Mouse (Mus musculus): Measurements from ENCODE around the gene Grin3b. TPM values are rescaled to one million over a fixed set of nuclear protein-coding genes. Genes with fewer than 3 reads are reported as not detected.

Grin3b gene
- polyA plus RNA-seq, 1 experiment from 2014 or later = 0.44 TPM

DNA sequence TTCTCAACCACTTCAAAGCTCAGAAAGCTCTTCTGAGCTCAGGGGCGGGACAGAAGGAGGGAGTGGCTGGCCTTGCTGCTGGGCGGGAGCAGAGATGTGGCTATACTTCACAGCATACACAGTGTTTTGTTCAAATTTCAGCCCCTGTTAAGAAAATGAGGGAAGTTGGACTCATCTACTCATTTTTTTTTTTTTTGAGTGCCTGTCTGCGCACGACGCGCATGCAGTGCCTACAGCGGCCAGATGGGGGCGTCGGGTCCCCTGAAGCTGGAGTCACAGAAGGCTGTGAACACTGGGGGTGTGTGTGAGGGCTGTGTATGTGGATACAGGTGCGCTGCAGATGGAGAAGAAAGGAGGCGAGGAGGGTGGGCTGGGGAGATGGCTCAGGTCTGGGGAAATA, 16.4 kb downstream of the Grin3b start:
- H3K9me3 ChIP-seq = peaks cover 9% of the 10 kb centered on the region; the same call in 1 of the 2 replicates
- 4% methylated on average over 11 of the region's 11 CpGs for WGBS
- peak overlapping the region; percentile 69 for H3K4me3 ChIP-seq
- peak overlapping the region; percentile 90 for H3K27ac ChIP-seq (replicated peaks)
- H3K36me3 ChIP-seq (replicated peaks) = peaks cover 15% of the 10 kb centered on the region
- DNase-seq (ENCODE audit: low spot score) = peak; percentile 91
- H3K27me3 ChIP-seq (replicated peaks; ENCODE audit: low read depth, poor library complexity, severe bottlenecking) = peaks cover 36% of the 10 kb centered on the region
- H3K4me1 ChIP-seq = peaks cover 68% of the 10 kb centered on the region

DNA sequence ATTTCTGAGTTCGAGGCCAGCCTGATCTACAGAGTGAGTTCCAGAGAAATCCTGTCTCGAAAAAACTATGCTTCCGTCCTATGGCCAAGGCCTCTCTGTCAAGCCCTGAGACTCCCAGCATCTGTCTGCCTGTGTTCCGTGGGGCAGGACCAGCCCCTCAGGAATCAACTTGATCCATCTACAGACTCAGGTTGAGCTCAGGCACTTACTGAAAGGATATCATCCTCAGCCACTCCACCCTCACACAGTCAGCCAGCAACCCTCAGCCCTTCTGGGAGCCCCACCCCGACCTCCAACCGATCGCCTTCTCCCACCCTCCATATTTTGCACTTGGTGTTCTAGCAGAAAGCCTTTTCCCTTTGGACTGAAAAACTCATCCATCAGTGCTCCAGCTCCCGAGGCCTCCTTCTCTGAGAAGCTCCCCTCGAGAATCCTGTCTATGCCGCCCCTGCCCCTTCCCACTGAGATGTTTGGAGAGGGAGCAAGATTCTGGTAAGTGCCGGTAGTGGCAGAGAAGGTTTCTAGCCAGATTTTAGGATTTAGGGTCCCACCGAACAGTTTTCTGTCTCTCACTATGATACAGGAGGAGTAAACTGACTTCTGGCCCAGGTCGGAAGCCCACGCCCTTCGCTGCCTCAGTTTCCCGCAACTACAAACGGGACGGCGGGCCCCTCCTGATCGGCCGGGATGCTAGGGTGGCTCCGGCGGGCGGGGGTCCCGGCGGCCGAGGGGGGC, 17.4 kb downstream of the Grin3b start:
- H3K27ac ChIP-seq (replicated peaks) = peak overlapping the region; percentile 90
- WGBS = 10% methylated on average over 27 of the region's 27 CpGs
- DNase-seq (ENCODE audit: low spot score) = peak; percentile 48
- H3K4me1 ChIP-seq = peaks cover 60% of the 10 kb centered on the region
- H3K9me3 ChIP-seq = peaks cover 9% of the 10 kb centered on the region; the same call in 1 of the 2 replicates
- H3K36me3 ChIP-seq (replicated peaks) = peaks cover 25% of the 10 kb centered on the region
- peak overlapping the region; percentile 69 for H3K4me3 ChIP-seq
- H3K27me3 ChIP-seq (replicated peaks; ENCODE audit: low read depth, poor library complexity, severe bottlenecking) = peaks cover 36% of the 10 kb centered on the region

DNA sequence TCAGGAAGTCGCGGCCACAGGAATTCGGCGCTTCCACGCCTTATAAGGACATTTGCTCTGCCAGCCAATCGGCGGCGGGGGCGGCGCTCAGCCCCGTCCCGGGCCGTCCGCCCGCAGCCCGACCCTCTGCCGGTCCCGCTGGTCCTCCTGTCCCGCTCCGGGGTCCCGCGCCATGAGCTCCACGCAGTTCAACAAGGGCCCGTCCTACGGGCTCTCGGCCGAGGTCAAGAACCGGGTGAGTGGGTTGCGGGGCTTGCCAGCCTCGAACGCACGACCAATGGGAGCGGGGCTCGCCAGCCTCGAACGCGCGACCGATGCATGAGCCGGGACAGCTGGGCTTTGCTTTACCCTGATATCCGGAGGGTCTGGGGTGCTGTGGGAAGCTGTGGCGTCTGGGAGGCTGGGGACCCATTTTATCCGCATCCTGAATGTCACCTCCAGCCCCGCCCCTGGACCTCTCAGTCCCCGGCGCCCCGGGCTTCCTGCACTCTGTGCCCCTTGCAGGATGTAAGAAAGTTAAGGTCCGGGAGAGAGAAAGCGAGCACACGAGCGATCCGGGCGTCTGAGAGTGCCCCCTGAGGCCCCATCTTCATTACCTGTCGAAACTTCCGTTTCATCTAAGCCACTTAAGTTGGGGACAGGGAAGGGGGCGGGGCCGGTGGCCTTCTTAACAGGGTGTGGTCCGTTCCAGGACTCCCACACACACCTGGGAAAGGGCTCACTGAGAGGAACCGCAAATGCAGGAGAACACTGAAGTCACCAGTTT, 18.2 kb downstream of the Grin3b start, which contains the start of gene Cnn2:
Cnn2 (plus strand) TSS at position 79 of the 766 bp plus-strand sequence.
- H3K4me1 ChIP-seq = peaks cover 53% of the 10 kb centered on the region
- WGBS = under 1% methylated on average over 59 of the region's 59 CpGs
- DNase-seq (ENCODE audit: low spot score) = peak; percentile 87
- peaks cover 32% of the 10 kb centered on the region for H3K36me3 ChIP-seq (replicated peaks)
- peaks cover 36% of the 10 kb centered on the region for H3K27me3 ChIP-seq (replicated peaks; ENCODE audit: low read depth, poor library complexity, severe bottlenecking)
- H3K4me3 ChIP-seq = peak within 1 kb of the TSS; percentile 69
- H3K9me3 ChIP-seq = peaks cover 9% of the 10 kb centered on the region; the same call in 1 of the 2 replicates
- peak within 1 kb of the TSS; percentile 90 for H3K27ac ChIP-seq (replicated peaks)

DNA sequence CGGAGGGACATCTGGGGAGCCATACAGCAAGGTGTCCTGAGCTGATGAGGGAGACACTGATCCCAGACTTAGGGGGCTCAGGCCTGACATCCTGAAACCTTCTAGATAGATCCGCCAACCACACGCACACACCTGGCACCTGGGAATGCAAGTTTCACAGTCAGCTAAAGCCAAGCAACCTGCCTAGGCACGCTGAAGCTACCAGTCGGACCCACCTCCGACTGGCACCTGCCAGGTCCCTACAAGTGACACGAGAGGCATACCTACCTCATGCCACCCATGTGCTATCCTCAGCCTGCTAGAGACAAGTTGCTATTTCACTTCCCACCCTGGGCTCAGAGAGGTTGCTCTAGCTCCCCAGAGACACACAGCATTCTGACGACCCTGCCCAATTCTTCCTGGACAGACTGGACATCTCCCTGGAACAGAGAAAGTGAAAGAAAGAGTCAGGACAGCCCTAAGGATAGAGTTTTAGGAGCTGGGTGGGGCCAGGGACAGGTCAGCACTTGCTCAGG, 18.8 kb downstream of the Grin3b start:
- H3K9me3 ChIP-seq = peaks cover 9% of the 10 kb centered on the region; the same call in 1 of the 2 replicates
- peaks cover 53% of the 10 kb centered on the region for H3K4me1 ChIP-seq
- H3K4me3 ChIP-seq = peak overlapping the region; percentile 69
- H3K27me3 ChIP-seq (replicated peaks; ENCODE audit: low read depth, poor library complexity, severe bottlenecking) = peaks cover 36% of the 10 kb centered on the region
- H3K27ac ChIP-seq (replicated peaks) = peak overlapping the region; percentile 90
- 28% methylated on average over 8 of the region's 8 CpGs for whole genome bisulfite sequencing
- DNase-seq (ENCODE audit: low spot score) = no peak
- peaks cover 39% of the 10 kb centered on the region for H3K36me3 ChIP-seq (replicated peaks)

DNA sequence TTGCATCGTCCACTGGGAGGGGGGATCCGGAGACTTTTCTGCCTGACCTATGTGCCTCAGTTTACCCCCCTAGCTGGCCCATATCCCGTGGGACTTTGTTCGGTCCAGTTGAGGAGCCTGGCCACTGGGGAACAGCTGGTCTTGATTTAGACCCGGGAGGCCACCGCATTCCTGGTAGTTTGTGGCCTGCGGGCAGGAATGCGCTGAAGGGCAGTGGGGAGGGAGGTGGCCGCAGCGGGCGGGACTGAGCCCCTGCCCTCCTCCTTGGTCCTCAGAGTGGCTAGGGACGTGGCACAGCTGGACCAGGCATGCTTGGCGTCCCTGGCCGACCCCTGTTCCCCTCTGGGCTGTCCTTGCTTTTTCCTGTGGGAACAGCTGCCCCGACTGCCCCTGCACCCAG, 19.4 kb downstream of the Grin3b start:
- DNase-seq (ENCODE audit: low spot score) = peak; percentile 82
- Histone ChIP-seq H3K27me3 (replicated peaks; ENCODE audit: low read depth, poor library complexity, severe bottlenecking) (peaks cover 36% of the 10 kb centered on the region), H3K9me3 (peaks cover 9% of the 10 kb centered on the region; the same call in 1 of the 2 replicates), H3K36me3 (replicated peaks) (peaks cover 44% of the 10 kb centered on the region), H3K4me3 (peak overlapping the region; percentile 69), H3K27ac (replicated peaks) (peak overlapping the region; percentile 90), H3K4me1 (peaks cover 53% of the 10 kb centered on the region)
- WGBS = 6% methylated on average over 15 of the region's 15 CpGs

DNA sequence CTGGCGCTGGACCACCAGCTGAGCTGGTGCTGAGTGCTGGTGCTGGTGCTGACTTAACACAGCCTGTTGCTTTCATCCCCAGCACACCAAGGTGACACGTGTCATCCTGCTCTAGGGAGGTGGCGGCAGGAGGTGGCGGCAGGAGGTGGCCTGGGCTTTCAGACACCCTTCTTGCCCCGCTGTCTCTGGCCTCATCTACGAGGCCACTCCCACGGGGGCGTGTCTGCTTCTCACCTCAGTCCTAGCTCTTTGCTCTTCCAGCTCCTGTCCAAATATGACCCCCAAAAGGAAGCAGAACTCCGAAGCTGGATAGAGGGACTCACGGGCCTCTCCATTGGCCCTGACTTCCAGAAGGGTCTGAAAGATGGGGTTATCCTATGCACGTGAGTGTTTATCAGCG, 20.6 kb downstream of the Grin3b start:
- H3K36me3 ChIP-seq (replicated peaks) = peaks cover 52% of the 10 kb centered on the region
- peak overlapping the region; percentile 69; the same call in 1 of the 2 replicates for H3K4me3 ChIP-seq
- DNase-seq (ENCODE audit: low spot score) = no peak
- peaks cover 36% of the 10 kb centered on the region for H3K27me3 ChIP-seq (replicated peaks; ENCODE audit: low read depth, poor library complexity, severe bottlenecking)
- 69% methylated on average over 12 of the region's 12 CpGs for WGBS
- H3K27ac ChIP-seq (replicated peaks) = no peak overlapping the region
- peaks cover 50% of the 10 kb centered on the region for H3K4me1 ChIP-seq
- peaks cover 9% of the 10 kb centered on the region; the same call in 1 of the 2 replicates for H3K9me3 ChIP-seq

DNA sequence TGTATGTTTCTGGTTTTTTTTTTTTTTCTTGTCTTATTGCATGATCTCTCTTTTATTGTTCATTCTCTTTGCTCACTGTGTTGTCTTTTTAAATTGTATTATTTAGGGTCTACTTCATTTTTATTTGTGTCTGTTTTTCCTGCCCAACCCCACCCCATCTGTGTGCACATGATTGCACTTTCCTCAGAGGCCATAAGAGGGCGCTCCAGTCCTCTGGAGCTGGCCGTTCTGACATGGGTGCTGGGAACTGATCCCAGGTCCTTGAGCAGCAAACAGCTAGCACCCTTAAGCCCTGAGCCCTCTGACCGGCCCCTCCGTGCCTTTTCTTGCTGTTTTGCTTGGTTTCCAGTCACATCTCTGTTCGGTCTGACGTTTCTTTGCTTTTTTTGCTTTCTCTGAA, 21.0 kb downstream of the Grin3b start:
- 0 out of 2 replicates have a peak overlapping the region, but pooled peaks have one; percentile 69 for H3K4me3 ChIP-seq
- H3K4me1 ChIP-seq = peaks cover 49% of the 10 kb centered on the region
- 87% methylated on average over 6 of the region's 6 CpGs for WGBS
- H3K9me3 ChIP-seq = peaks cover 9% of the 10 kb centered on the region; the same call in 1 of the 2 replicates
- no peak overlapping the region for H3K27ac ChIP-seq (replicated peaks)
- H3K36me3 ChIP-seq (replicated peaks) = peaks cover 52% of the 10 kb centered on the region
- H3K27me3 ChIP-seq (replicated peaks; ENCODE audit: low read depth, poor library complexity, severe bottlenecking) = peaks cover 36% of the 10 kb centered on the region
- DNase-seq (ENCODE audit: low spot score) = no peak

DNA sequence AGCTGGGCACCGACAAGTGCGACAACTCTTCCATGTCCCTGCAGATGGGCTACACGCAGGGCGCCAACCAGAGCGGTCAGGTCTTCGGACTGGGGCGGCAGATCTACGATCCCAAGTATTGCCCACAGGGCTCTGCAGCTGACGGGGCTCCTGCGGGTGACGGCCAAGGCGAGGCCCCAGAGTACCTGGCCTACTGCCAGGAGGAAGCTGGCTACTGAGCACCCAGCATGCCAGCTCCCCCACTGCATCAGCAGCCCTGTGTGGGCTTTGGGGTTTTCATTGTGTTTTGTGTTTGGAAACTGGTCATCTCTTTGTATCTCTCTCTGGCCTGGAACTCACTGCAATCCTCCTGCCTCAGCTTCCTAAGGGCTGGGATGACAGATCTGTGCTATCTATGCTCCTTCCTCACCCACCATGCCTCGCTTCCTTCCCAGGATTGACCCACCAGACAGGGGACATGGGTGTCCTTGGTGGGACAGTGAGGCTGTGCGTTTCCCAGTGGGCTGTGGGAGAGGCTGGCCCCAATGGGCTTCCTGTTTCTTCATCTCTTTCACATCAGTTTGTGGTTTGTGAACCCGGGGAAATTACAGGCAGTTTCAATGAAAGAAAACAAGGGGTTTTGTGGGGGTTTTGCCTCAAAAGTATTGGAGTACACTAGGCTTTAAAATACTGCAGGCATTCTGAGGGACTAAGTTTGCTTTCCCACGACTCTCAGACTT, 24.0 kb downstream of the Grin3b start:
- peaks cover 40% of the 10 kb centered on the region for H3K4me1 ChIP-seq
- H3K4me3 ChIP-seq = no peak overlapping the region
- H3K27ac ChIP-seq (replicated peaks) = no peak overlapping the region
- peaks cover 31% of the 10 kb centered on the region for H3K27me3 ChIP-seq (replicated peaks; ENCODE audit: low read depth, poor library complexity, severe bottlenecking)
- H3K36me3 ChIP-seq (replicated peaks) = peaks cover 52% of the 10 kb centered on the region
- no peak for DNase-seq (ENCODE audit: low spot score)
- WGBS = 93% methylated on average over 16 of the region's 16 CpGs
- peaks cover 9% of the 10 kb centered on the region; the same call in 1 of the 2 replicates for H3K9me3 ChIP-seq

DNA sequence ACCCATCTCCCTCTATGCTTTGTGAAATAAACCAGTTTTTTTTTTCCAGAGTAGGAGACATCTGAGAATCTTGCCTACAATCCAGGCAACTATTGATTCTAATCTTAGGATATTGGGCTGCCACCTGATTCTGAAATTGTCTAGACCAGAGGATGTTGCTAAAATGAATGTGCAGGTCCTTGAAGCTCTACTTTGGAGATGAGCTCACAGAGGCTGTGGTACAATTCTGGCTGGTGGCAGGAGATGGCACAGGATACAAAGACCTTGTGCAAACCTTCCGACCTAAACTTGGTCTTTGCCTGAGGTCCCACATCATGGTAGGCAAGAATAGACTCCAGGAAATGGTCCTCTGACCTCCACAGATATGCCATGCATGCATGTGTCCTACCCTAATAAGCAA, 25.1 kb downstream of the Grin3b start:
- Histone ChIP-seq H3K9me3 (peaks cover 9% of the 10 kb centered on the region; the same call in 1 of the 2 replicates), H3K4me1 (peaks cover 33% of the 10 kb centered on the region), H3K36me3 (replicated peaks) (peaks cover 51% of the 10 kb centered on the region), H3K4me3 (peak overlapping the region; percentile 68; the same call in 1 of the 2 replicates), H3K27ac (replicated peaks) (no peak overlapping the region; the same call in 1 of the 2 replicates), H3K27me3 (replicated peaks; ENCODE audit: low read depth, poor library complexity, severe bottlenecking) (peaks cover 35% of the 10 kb centered on the region)
- 87% methylated on average over 1 of the region's 1 CpGs for WGBS
- DNase-seq (ENCODE audit: low spot score) = no peak

DNA sequence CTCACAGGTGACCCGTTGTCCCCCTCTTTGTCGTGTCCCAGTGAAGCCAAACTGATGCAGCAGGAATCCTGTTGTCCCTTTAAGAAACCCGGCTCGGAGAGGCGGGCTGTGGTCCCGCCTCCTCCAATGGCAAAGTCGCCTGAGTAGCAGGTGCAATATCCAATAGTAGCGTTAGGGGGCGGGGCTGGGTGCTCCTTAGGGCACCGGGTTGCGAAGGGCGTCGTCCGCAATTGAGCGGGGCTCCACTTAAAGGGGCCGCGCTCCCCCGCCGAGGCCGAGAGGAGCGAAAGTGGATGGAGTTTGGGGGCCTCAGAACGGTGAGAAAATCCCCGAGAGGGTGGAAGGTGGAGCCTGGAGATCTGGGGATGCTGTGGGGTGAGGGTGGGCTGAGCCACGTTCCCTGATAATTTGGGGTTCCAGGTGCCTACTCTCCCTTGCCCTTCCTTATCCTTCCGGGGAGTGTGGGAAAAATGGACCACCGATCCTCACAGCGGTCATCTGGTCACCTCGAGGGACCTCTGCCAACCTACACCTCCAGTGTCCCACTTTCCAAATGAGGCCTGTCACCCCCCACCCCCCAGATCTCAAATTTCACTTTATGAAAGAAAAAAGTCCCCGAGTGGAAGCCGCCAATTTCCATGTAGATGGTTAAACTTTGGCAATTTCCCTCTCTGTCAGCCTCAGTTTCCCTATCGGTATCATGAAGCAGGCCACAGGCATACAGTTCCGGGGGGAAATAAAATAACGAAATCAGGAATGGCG, 25.9 kb downstream of the Grin3b start, which contains the start of gene Abca7:
Abca7 (plus strand) TSS at position 223 of the 762 bp plus-strand sequence.
- peaks cover 28% of the 10 kb centered on the region for H3K4me1 ChIP-seq
- WGBS = under 1% methylated on average over 34 of the region's 34 CpGs
- peak; percentile 97 for DNase-seq (ENCODE audit: low spot score)
- peaks cover 42% of the 10 kb centered on the region for H3K36me3 ChIP-seq (replicated peaks)
- peak within 1 kb of the TSS; percentile 68 for H3K4me3 ChIP-seq
- peaks cover 4% of the 10 kb centered on the region; the same call in 1 of the 2 replicates for H3K9me3 ChIP-seq
- peaks cover 42% of the 10 kb centered on the region for H3K27me3 ChIP-seq (replicated peaks; ENCODE audit: low read depth, poor library complexity, severe bottlenecking)
- H3K27ac ChIP-seq (replicated peaks) = peak within 1 kb of the TSS; percentile 82

DNA sequence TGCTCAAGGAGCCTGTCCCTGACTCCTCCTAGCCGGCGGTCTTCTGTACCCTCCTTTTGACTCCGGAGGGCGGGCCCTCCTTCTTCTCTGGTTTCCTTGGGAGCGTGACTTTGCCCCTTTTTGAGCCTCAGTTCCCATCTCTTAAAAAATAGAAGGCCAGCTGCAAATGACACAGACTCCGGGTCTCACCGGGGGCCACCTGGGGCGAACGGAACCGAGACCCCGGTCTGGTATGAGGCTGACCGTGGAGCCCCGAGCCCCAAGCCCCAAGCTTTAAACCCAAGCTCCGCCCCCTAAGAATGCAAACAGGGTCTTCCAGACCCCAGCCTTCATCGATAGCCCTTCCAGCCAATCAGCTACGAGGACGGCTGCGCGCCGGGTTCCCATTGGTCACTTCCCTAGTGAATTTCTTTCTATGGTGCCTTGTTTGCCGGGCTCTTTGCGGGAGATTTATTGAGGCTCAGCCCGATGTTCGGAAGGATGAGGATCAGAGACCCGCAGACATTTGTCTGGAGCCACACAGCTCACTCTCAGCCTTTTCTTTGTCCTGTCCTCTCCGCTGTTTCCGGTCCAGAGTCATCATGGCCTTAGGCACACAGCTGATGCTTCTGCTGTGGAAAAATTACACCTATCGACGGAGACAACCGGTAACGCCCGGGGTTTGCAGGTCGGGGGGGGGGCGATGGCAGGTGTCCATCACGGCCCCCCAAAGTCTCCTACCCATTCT, 26.7 kb downstream of the Grin3b start:
- Histone ChIP-seq H3K4me1 (peaks cover 32% of the 10 kb centered on the region), H3K4me3 (peak overlapping the region; percentile 68), H3K27ac (replicated peaks) (peak overlapping the region; percentile 82), H3K9me3 (no peaks in the 10 kb centered on the region), H3K27me3 (replicated peaks; ENCODE audit: low read depth, poor library complexity, severe bottlenecking) (peaks cover 50% of the 10 kb centered on the region), H3K36me3 (replicated peaks) (peaks cover 35% of the 10 kb centered on the region)
- WGBS = under 1% methylated on average over 35 of the region's 35 CpGs
- DNase-seq (ENCODE audit: low spot score) = peak; percentile 92

All from embryonic facial prominence, embryonic 10.5 days (tissue).